Mouse (Mus musculus) cerebellum, adult 2 months (tissue): ENCODE measurements around the gene Fndc10.

Experiments used
- CTCF ChIP-seq: fragments of 200-500 bp; IDR thresholded peaks from 2 replicates; pipeline ENCODE4 v1.5.1; 2011; ENCODE audit warnings: low read depth, mild to moderate bottlenecking, control low read depth, low read length, moderate library complexity, borderline replicate concordance; ENCODE audit not compliant: insufficient read depth
- POLR2A ChIP-seq: fragments of 200-500 bp; IDR thresholded peaks from 2 replicates; pipeline ENCODE4 v1.6.1; 2011; ENCODE audit warnings: low read length, control low read depth, borderline replicate concordance; ENCODE audit not compliant: insufficient read depth

DNA sequence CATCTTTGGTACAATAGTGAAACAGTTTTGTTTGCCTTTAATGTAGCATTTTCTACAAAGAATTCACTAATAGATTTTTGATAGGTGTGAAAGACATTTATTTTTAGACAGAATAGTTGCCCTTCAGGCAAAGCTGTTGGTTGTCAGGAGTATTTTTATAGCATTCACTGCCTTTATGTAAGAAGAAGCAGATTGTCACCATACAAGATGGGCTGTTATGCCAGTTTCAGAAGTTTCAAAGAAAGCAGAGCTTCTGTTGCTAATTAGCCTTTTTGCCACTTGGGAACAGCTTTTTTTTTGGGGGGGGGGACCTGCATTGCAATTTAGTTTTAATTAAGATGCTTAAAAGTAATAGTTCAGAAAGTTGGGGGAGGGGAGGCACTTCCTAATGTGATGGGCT, 14.8 kb downstream of the Fndc10 start:
- no peak for TF ChIP-seq CTCF
- TF ChIP-seq POLR2A = no peak
